ENCODE assay signal across 9 mouse cellular contexts in the genomic region with DNA sequence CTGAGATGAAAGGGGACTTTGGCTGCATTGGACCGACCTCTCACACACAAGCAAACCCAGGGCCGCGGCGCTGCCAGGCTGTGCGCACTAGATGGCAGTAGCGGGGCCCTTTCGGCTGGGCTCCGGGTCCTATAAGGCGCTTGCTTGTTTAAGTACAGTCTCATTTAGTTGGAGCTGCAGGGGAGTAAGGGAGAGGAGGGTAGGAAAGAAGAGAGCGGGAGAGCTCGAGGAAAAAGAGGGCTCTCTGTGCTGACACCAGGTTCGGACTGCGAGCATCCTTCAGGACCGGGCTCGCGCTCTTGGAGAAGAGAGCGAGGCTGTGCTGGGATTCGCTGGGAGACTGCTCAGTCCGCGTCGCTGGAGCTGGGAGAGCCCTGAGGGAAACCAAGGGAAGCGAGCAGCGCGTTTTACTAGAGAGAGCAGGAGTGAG. TPM values are rescaled to one million over a fixed set of nuclear protein-coding genes. Genes with fewer than 3 reads are reported as not detected.
A peak's percentile ranks its signal among the peaks of the same experiment; 100 is the strongest.
DNase-seq lines count a peak whose midpoint lies in the region; ATAC-seq lines count a peak whose summit lies in the region.
"Had no signal": no experiment of that assay in that cellular context is flagged by ENCODE, and none has a peak within 500 bp of the region (broad histone marks: within the 10 kb centered on the region; RNA-seq: fewer than 3 reads in every experiment).

Gene Lsamp (plus strand): TSS at position 157 of the 430 bp plus-strand sequence.

- DNase-seq in 3134 (ENCODE audit: extremely low read depth, insufficient read length, low spot score): peak; percentile 9
- peak; percentile 77 for DNase-seq in brain, embryonic 18.5 days (ENCODE audit: low read depth, low spot score)
- DNase-seq in forebrain, embryonic 11.5 days (ENCODE audit: low spot score): peak; percentile 93
- peak; percentile 91 for DNase-seq in layer of hippocampus, postnatal 14 days (ENCODE audit: low spot score in 2 of 2)
- DNase-seq in retina, postnatal 7 days (ENCODE audit: low read depth, low spot score): peak; percentile 65

- H3K4me1 ChIP-seq in forebrain, embryonic 11.5 days (replicated peaks; ENCODE audit: control insufficient read depth, insufficient read depth, low read length): no peaks in the 10 kb centered on the region
- H3K4me1 ChIP-seq in hindbrain, embryonic 13.5 days (replicated peaks): peaks cover 5% of the 10 kb centered on the region; the same call in 1 of the 2 replicates
- H3K4me1 ChIP-seq in lung, embryonic 16.5 days (replicated peaks; ENCODE audit: control insufficient read depth, insufficient read depth, low read length): 0 out of 2 replicates have a peak, but pooled peaks cover 3% of the 10 kb centered on the region

- H3K27me3 ChIP-seq in forebrain, embryonic 11.5 days (ENCODE audit: control insufficient read depth, insufficient read depth, low read length): no peaks in the 10 kb centered on the region
- H3K27me3 ChIP-seq in hindbrain, embryonic 13.5 days: no peaks in the 10 kb centered on the region
- H3K27me3 ChIP-seq in lung, embryonic 16.5 days (ENCODE audit: control insufficient read depth, insufficient read depth, low read depth, low read length): peaks cover 3% of the 10 kb centered on the region; the same call in 1 of the 2 replicates

- H3K4me3 ChIP-seq in forebrain, embryonic 11.5 days (ENCODE audit: low read depth, low read length): peak within 1 kb of the TSS; percentile 53
- peak within 1 kb of the TSS; percentile 79 for H3K4me3 ChIP-seq in hindbrain, embryonic 13.5 days
- H3K4me3 ChIP-seq in lung, embryonic 16.5 days (ENCODE audit: low read length): peak within 1 kb of the TSS; percentile 47

- 0% methylated on average over 24 of the region's 24 CpGs for WGBS in forebrain, embryonic 11.5 days
- under 1% methylated on average over 24 of the region's 24 CpGs for WGBS in hindbrain, embryonic 13.5 days
- WGBS in lung, embryonic 16.5 days: under 1% methylated on average over 24 of the region's 24 CpGs

- H3K9ac ChIP-seq in forebrain, embryonic 11.5 days (ENCODE audit: low read length): peak within 1 kb of the TSS; percentile 62
- peak within 1 kb of the TSS; percentile 85 for H3K9ac ChIP-seq in hindbrain, embryonic 13.5 days
- peak within 1 kb of the TSS; percentile 56 for H3K9ac ChIP-seq in lung, embryonic 16.5 days (ENCODE audit: low read length)

- H3K27ac ChIP-seq in forebrain, embryonic 11.5 days (ENCODE audit: low read depth, low read length): no peak within 1 kb of the TSS
- peak within 1 kb of the TSS; percentile 91 for H3K27ac ChIP-seq in hindbrain, embryonic 13.5 days
- H3K27ac ChIP-seq in lung, embryonic 16.5 days (ENCODE audit: low read length): no peak within 1 kb of the TSS

- ATAC-seq in forebrain, embryonic 11.5 days (replicated peaks; ENCODE audit: low FRiP score): peak; percentile 95
- peak; percentile 96 for ATAC-seq in hindbrain, embryonic 13.5 days (ENCODE audit: low FRiP score)
- ATAC-seq in lung, embryonic 16.5 days (ENCODE audit: low read depth): peak; percentile 93
- no peak for ATAC-seq in erythroblast, adult 5-6 weeks (replicated peaks; ENCODE audit: low FRiP score, poor library complexity, severe bottlenecking)

- peak within 1 kb of the TSS; percentile 92 for H3K4me2 ChIP-seq in forebrain, embryonic 11.5 days (ENCODE audit: low read depth, low read length, severe bottlenecking)
- H3K4me2 ChIP-seq in hindbrain, embryonic 13.5 days: peak within 1 kb of the TSS; percentile 79
- H3K4me2 ChIP-seq in lung, embryonic 16.5 days (ENCODE audit: low read depth, low read length): peak within 1 kb of the TSS; percentile 93

- no peaks in the 10 kb centered on the region for H3K9me3 ChIP-seq in forebrain, embryonic 11.5 days (ENCODE audit: control insufficient read depth, low read length)
- no peaks in the 10 kb centered on the region for H3K9me3 ChIP-seq in hindbrain, embryonic 13.5 days
- H3K9me3 ChIP-seq in lung, embryonic 16.5 days (ENCODE audit: control insufficient read depth, low read length): no peaks in the 10 kb centered on the region

- H3K36me3 ChIP-seq in forebrain, embryonic 11.5 days (ENCODE audit: control insufficient read depth, insufficient read depth, low read length): no peaks in the 10 kb centered on the region
- H3K36me3 ChIP-seq in hindbrain, embryonic 13.5 days: no peaks in the 10 kb centered on the region
- no peaks in the 10 kb centered on the region for H3K36me3 ChIP-seq in lung, embryonic 16.5 days (ENCODE audit: control insufficient read depth, insufficient read depth, low read length)
- H3K36me3 ChIP-seq: G1E had no signal

RNA-seq across cellular contexts. Expression of gene Lsamp, which starts in this region (rescaled TPM):
- polyA plus RNA-seq in forebrain, embryonic 11.5 days (2014; fragmentation: Nextera tagmentation; extraction: Ambion mirVana): 17.7 and 21.5 TPM in 2 replicates
- polyA plus RNA-seq in hindbrain, embryonic 13.5 days (2015; fragmentation: Nextera tagmentation; extraction: Ambion mirVana): 59.0 and 69.0 TPM in 2 replicates
- 100 to 1,000 TPM; 526 to 567 TPM for total RNA-seq in layer of hippocampus, postnatal 14 days (2021)
- 1.2 and 1.3 TPM in 2 replicates for polyA plus RNA-seq in lung, embryonic 16.5 days (2015; fragmentation: Nextera tagmentation; extraction: Ambion mirVana)
- total RNA-seq in erythroblast, adult 5-6 weeks (2015; ENCODE audit: low replicate concordance): not detected in 2 replicates
- total RNA-seq in erythroblast, adult 5-6 weeks (2017; ENCODE audit: low replicate concordance): not detected in 2 replicates
- polyA plus RNA-seq: G1E had no signal

Comparison
In these comparisons a context has a peak if more than half of its experiments do, and no peak if none do; other contexts are left out.
1. RNA of gene Lsamp (total RNA-seq): 526 to 567 TPM in layer of hippocampus, postnatal 14 days; not detected in erythroblast, adult 5-6 weeks; every median in the first group is over 100 times any median in the second.
2. DNase-seq: peak in every context shown above with its lines; median percentile 93 in forebrain, embryonic 11.5 days; 91 in layer of hippocampus, postnatal 14 days; 77 in brain, embryonic 18.5 days; 65 in retina, postnatal 7 days; 9 in 3134.
3. Peak in every context shown above with its lines, with median percentiles within 50 percentile points of each other: H3K4me2 ChIP-seq, H3K4me3 ChIP-seq and H3K9ac ChIP-seq.